Mouse (Mus musculus): Measurements from ENCODE around the gene Nhej1.

Gene Nhej1

GRCm38 (mm10) chr1:75128641-75129040, 3.6 kb upstream of the Nhej1 start:
- no peak for DNase-seq (ENCODE audit: extremely low spot score, low read depth, low spot score)

- DNase-seq (ENCODE audit: extremely low spot score, low read depth, low spot score), result no peak
Observed at GRCm38 (mm10) chr1:75125418-75125817, 418 bp upstream of the Nhej1 start.

GRCm38 (mm10) chr1:75122211-75122610, 2.8 kb downstream of the Nhej1 start:
- no peak for DNase-seq (ENCODE audit: extremely low spot score, low read depth, low spot score)

- no peak for DNase-seq (ENCODE audit: extremely low spot score, low read depth, low spot score)
Observed at GRCm38 (mm10) chr1:75052091-75052490, 72.9 kb downstream of the Nhej1 start.

GRCm38 (mm10) chr1:75051428-75051827, 73.6 kb downstream of the Nhej1 start:
- DNase-seq (ENCODE audit: extremely low spot score, low read depth, low spot score), result no peak

GRCm38 (mm10) chr1:75048571-75048970, 76.4 kb downstream of the Nhej1 start:
- DNase-seq (ENCODE audit: extremely low spot score, low read depth, low spot score), result no peak

GRCm38 (mm10) chr1:75048041-75048440, 77.0 kb downstream of the Nhej1 start:
- DNase-seq (ENCODE audit: extremely low spot score, low read depth, low spot score), result no peak

- DNase-seq (ENCODE audit: extremely low spot score, low read depth, low spot score), result no peak
Observed at GRCm38 (mm10) chr1:75040429-75040828, 84.6 kb downstream of the Nhej1 start.

GRCm38 (mm10) chr1:75032041-75032440, 93.0 kb downstream of the Nhej1 start:
- DNase-seq (ENCODE audit: extremely low spot score, low read depth, low spot score), result no peak

- DNase-seq (ENCODE audit: extremely low spot score, low read depth, low spot score), result no peak
Observed at GRCm38 (mm10) chr1:75027061-75027779, 97.8 kb downstream of the Nhej1 start.

- no peak for DNase-seq (ENCODE audit: extremely low spot score, low read depth, low spot score)
Observed at GRCm38 (mm10) chr1:75024419-75025199, 100.4 kb downstream of the Nhej1 start.

- DNase-seq (ENCODE audit: extremely low spot score, low read depth, low spot score), result no peak
Observed at GRCm38 (mm10) chr1:75022216-75022615, 102.8 kb downstream of the Nhej1 start.

GRCm38 (mm10) chr1:75016846-75017245, 108.2 kb downstream of the Nhej1 start:
- DNase-seq (ENCODE audit: extremely low spot score, low read depth, low spot score), result peak; percentile 22

- no peak for DNase-seq (ENCODE audit: extremely low spot score, low read depth, low spot score)
Observed at GRCm38 (mm10) chr1:75015551-75016265, 109.3 kb downstream of the Nhej1 start.

- DNase-seq (ENCODE audit: extremely low spot score, low read depth, low spot score), result no peak
Observed at GRCm38 (mm10) chr1:75014210-75014845, 110.7 kb downstream of the Nhej1 start.

GRCm38 (mm10) chr1:75010817-75011216, 114.2 kb downstream of the Nhej1 start:
- no peak for DNase-seq (ENCODE audit: extremely low spot score, low read depth, low spot score)

GRCm38 (mm10) chr1:75010203-75010602, 114.8 kb downstream of the Nhej1 start:
- no peak for DNase-seq (ENCODE audit: extremely low spot score, low read depth, low spot score)

GRCm38 (mm10) chr1:75006016-75006415, 119.0 kb downstream of the Nhej1 start:
- DNase-seq (ENCODE audit: extremely low spot score, low read depth, low spot score), result no peak

GRCm38 (mm10) chr1:75001183-75001582, 123.8 kb downstream of the Nhej1 start:
- DNase-seq (ENCODE audit: extremely low spot score, low read depth, low spot score), result no peak

GRCm38 (mm10) chr1:75000496-75000895, 124.5 kb downstream of the Nhej1 start:
- DNase-seq (ENCODE audit: extremely low spot score, low read depth, low spot score), result peak; percentile 42

GRCm38 (mm10) chr1:74999173-74999572, 125.8 kb downstream of the Nhej1 start:
- no peak for DNase-seq (ENCODE audit: extremely low spot score, low read depth, low spot score)

All from hindlimb bud, embryonic 11.5 days (tissue).